16 mouse cellular contexts compared by ENCODE assay signal in genomic region chr9:67136166-67136565, GRCm38 (mm10).
"Had no signal": no experiment of that assay in that cellular context is flagged by ENCODE, and none has a peak within 500 bp of the region (broad histone marks: within the 10 kb centered on the region; RNA-seq: fewer than 3 reads in every experiment).

No protein-coding gene starts in this region.

- H3K36me3 ChIP-seq: limb, embryonic 15.5 days; liver, embryonic 12.5 days; midbrain, embryonic 15.5 days; neural tube, embryonic 13.5 days had no signal

- H3K4me3 ChIP-seq: layer of hippocampus, adult 2 months; limb, embryonic 15.5 days; liver, embryonic 12.5 days; megakaryocyte, embryonic 14.5 days; midbrain, embryonic 15.5 days; neural tube, embryonic 13.5 days had no signal

- H3K9me3 ChIP-seq: limb, embryonic 15.5 days; liver, embryonic 12.5 days; megakaryocyte, embryonic 14.5 days; midbrain, embryonic 15.5 days; neural tube, embryonic 13.5 days had no signal

- H3K27me3 ChIP-seq: limb, embryonic 15.5 days; midbrain, embryonic 15.5 days; neural tube, embryonic 13.5 days had no signal

- H3K9ac ChIP-seq: limb, embryonic 15.5 days; liver, embryonic 12.5 days; lung, embryonic 14.5 days; midbrain, embryonic 15.5 days; neural tube, embryonic 13.5 days had no signal

- H3K27ac ChIP-seq: limb, embryonic 15.5 days; liver, embryonic 12.5 days; macrophage; midbrain, embryonic 15.5 days; neural tube, embryonic 13.5 days had no signal

- H3K4me1 ChIP-seq: midbrain, embryonic 15.5 days had no signal

- ATAC-seq: liver, embryonic 12.5 days; midbrain, embryonic 15.5 days had no signal

- DNase-seq: kidney, postnatal 10 days; kidney, postnatal 4 days; lung, embryonic 14.5 days; lung, postnatal 14 days; retina, postnatal 1 day; right cerebral cortex, postnatal 4 days; spleen, adult 18-20 months; thymus, adult 18-20 months; thymus, postnatal 14 days had no signal

- H3K4me2 ChIP-seq: limb, embryonic 15.5 days; liver, embryonic 12.5 days; lung, embryonic 14.5 days; midbrain, embryonic 15.5 days; neural tube, embryonic 13.5 days had no signal
